Mouse (Mus musculus) liver, adult 2 months (tissue): ENCODE measurements around the gene Gtf2i. TPM values are rescaled to one million over a fixed set of nuclear protein-coding genes. Genes with fewer than 3 reads are reported as not detected.

ENCODE experiments used
- DNase-seq: peaks from one replicate; pipeline ENCODE4 v3.0.0-alpha.2; 2011; ENCODE audit warnings: low read depth, low spot score; ENCODE audit errors: extremely low read depth
- H3K27ac ChIP-seq: fragments of 200-500 bp; replicated peaks from 2 replicates; pipeline ENCODE4 v1.5.1; 2012; ENCODE audit warnings: low read depth, mild to moderate bottlenecking, control low read depth, inconsistent platforms, low read length; ENCODE audit not compliant: insufficient read depth
- H3K27me3 ChIP-seq: fragments of 200-500 bp; 2 replicates; pipeline ENCODE4 v1.6.1; 2012; ENCODE audit warnings: mild to moderate bottlenecking, moderate library complexity, low read length, inconsistent platforms; ENCODE audit not compliant: control insufficient read depth, insufficient read depth
- H3K36me3 ChIP-seq: fragments of 200-500 bp; 2 replicates; pipeline ENCODE4 v1.6.1; 2012; ENCODE audit warnings: low read length, inconsistent platforms; ENCODE audit not compliant: control insufficient read depth, insufficient read depth
- H3K4me1 ChIP-seq: fragments of 200-500 bp; 2 replicates; pipeline ENCODE4 v1.6.1; 2011; ENCODE audit warnings: low read length; ENCODE audit not compliant: control insufficient read depth, insufficient read depth
- H3K4me3 ChIP-seq: fragments of 200-500 bp; 2 replicates; pipeline ENCODE4 v1.5.1; 2011; ENCODE audit warnings: low read depth, mild to moderate bottlenecking, control low read depth, low read length, moderate library complexity; ENCODE audit not compliant: insufficient read depth
- H3K79me2 ChIP-seq: fragments of 200-500 bp; 2 replicates; pipeline ENCODE4 v1.6.1; 2012; ENCODE audit warnings: inconsistent platforms, mild to moderate bottlenecking, low read length, moderate library complexity; ENCODE audit not compliant: control insufficient read depth, insufficient read depth
- H3K9ac ChIP-seq: fragments of 200-500 bp; 2 replicates; pipeline ENCODE4 v1.6.1; 2012; ENCODE audit warnings: low read depth, mild to moderate bottlenecking, control low read depth, inconsistent platforms, low read length
- CTCF ChIP-seq: fragments of 200-500 bp; IDR thresholded peaks from 2 replicates; pipeline ENCODE4 v1.5.1; 2011; ENCODE audit warnings: low read depth, low read length, control low read depth
- POLR2A ChIP-seq: fragments of 200-500 bp; IDR thresholded peaks from 2 replicates; pipeline ENCODE4 v1.6.1; 2011; ENCODE audit warnings: low read length, control low read depth; ENCODE audit not compliant: insufficient read depth; ENCODE audit errors: extremely low read depth
- WGBS: fragments of 180-500 bp; shearing (Covaris S2); methylation state at CpG from one replicate; pipeline ENCODE4 v1.1.7; 2018; 5-methylcytosine and 5-hydroxymethylcytosine counted together
- polyA plus RNA-seq: library from polyadenylated mRNA; depleted of rRNA; stranded (reverse); fragments of >200 nt; gene quantifications from 2 replicates; pipeline ENCODE4 v1.2.3, GENCODE M21; 2012
- total RNA-seq: library from RNA; depleted of rRNA; stranded (reverse); fragments of >200 nt; gene quantifications from 2 replicates; pipeline ENCODE4 v1.2.3, GENCODE M21; 2014

Gene Gtf2i
- total and polyA plus RNA-seq, 2 experiments: 31.7 to 54.2 TPM

GRCm38 (mm10) chr5:134295277-134296050, 19.1 kb downstream of the Gtf2i start:
- Histone ChIP-seq H3K27ac (peak overlapping the region; percentile 70), H3K4me1 (peaks cover 14% of the 10 kb centered on the region), H3K36me3 (peaks cover 24% of the 10 kb centered on the region; the same call in 1 of the 2 replicates), H3K9ac (no peak overlapping the region), H3K4me3 (no peak overlapping the region), H3K79me2 (peaks cover 14% of the 10 kb centered on the region; the same call in 1 of the 2 replicates), H3K27me3 (no peaks in the 10 kb centered on the region)
- no peak for TF ChIP-seq POLR2A
- no peak for TF ChIP-seq CTCF
- 44% methylated on average over 16 of the region's 16 CpGs for WGBS
- peak; percentile 89 for DNase-seq

GRCm38 (mm10) chr5:134294606-134295005, 20.0 kb downstream of the Gtf2i start:
- 29% methylated on average over 7 of the region's 7 CpGs for WGBS
- no peak overlapping the region for H3K4me3 ChIP-seq
- peaks cover 14% of the 10 kb centered on the region for H3K4me1 ChIP-seq
- H3K79me2 ChIP-seq: peaks cover 14% of the 10 kb centered on the region; the same call in 1 of the 2 replicates
- H3K27ac ChIP-seq: peak overlapping the region; percentile 70
- TF ChIP-seq POLR2A: no peak
- TF ChIP-seq CTCF: no peak
- H3K27me3 ChIP-seq: no peaks in the 10 kb centered on the region
- H3K9ac ChIP-seq: no peak overlapping the region
- DNase-seq: peak; percentile 46
- peaks cover 24% of the 10 kb centered on the region; the same call in 1 of the 2 replicates for H3K36me3 ChIP-seq

GRCm38 (mm10) chr5:134291096-134291495, 23.5 kb downstream of the Gtf2i start:
- Histone ChIP-seq H3K27me3 (no peaks in the 10 kb centered on the region), H3K36me3 (peaks cover 42% of the 10 kb centered on the region; the same call in 1 of the 2 replicates), H3K4me1 (peaks cover 15% of the 10 kb centered on the region), H3K4me3 (no peak overlapping the region), H3K79me2 (no peaks in the 10 kb centered on the region; the same call in 1 of the 2 replicates), H3K9ac (no peak overlapping the region), H3K27ac (no peak overlapping the region)
- 83% methylated on average over 6 of the region's 6 CpGs for WGBS
- no peak for DNase-seq
- TF ChIP-seq CTCF (no peak), POLR2A (no peak)

GRCm38 (mm10) chr5:134289935-134290560, 24.5 kb downstream of the Gtf2i start:
- Histone ChIP-seq H3K36me3 (peaks cover 43% of the 10 kb centered on the region; the same call in 1 of the 2 replicates), H3K79me2 (no peaks in the 10 kb centered on the region; the same call in 1 of the 2 replicates), H3K9ac (no peak overlapping the region), H3K4me3 (no peak overlapping the region), H3K4me1 (peaks cover 9% of the 10 kb centered on the region), H3K27ac (no peak overlapping the region), H3K27me3 (no peaks in the 10 kb centered on the region)
- no peak for DNase-seq
- TF ChIP-seq POLR2A (no peak), CTCF (no peak)
- 68% methylated on average over 12 of the region's 12 CpGs for WGBS

- WGBS: 51% methylated on average over 3 of the region's 3 CpGs
- DNase-seq: peak; percentile 83
- no peak overlapping the region for H3K9ac ChIP-seq
These were observed 26.5 kb downstream of the Gtf2i start for GRCm38 (mm10) chr5:134288071-134288470.

More at GRCm38 (mm10) chr5:134288071-134288470, 26.5 kb downstream of the Gtf2i start:
- Histone ChIP-seq H3K36me3 (peaks cover 40% of the 10 kb centered on the region; the same call in 1 of the 2 replicates), H3K27ac (no peak overlapping the region), H3K79me2 (no peaks in the 10 kb centered on the region; the same call in 1 of the 2 replicates), H3K4me3 (no peak overlapping the region), H3K27me3 (no peaks in the 10 kb centered on the region), H3K4me1 (peaks cover 5% of the 10 kb centered on the region; the same call in 1 of the 2 replicates)
- TF ChIP-seq POLR2A (no peak), CTCF (no peak)
